Mouse (Mus musculus) spleen, embryonic (tissue): Measurements from ENCODE around the gene Ifi206.
"Not testable (repeated sequence)": the region's sequence is repeated elsewhere in the genome, so short reads cannot be mapped to it uniquely, and the experiment has no call there.

Experiments used
- CTCF ChIA-PET: fragments of 350-600 bp; sonication (Branson Sonifier 250); formaldehyde crosslinking; loops from one replicate; lab custom pipeline; 2022; lab: Charles Lee

The Ifi206 gene

GRCm38 (mm10) chr1:173490812-173491480, at the start of gene Ifi206:
Gene Ifi206, minus strand, starts transcription at chr1:173491041.
- CTCF ChIA-PET: not testable (repeated sequence)

- CTCF ChIA-PET: interaction anchor here (0.6 kb wide), 1 partner anchor 95 kb away, joined by 9 read pairs; the partner anchor contains the start of gene Ifi209
Measured at GRCm38 (mm10) chr1:173535791-173536190, 45.0 kb upstream of the Ifi206 start, which contains the start of gene Ifi214. Gene Ifi214, minus strand, starts transcription at chr1:173535957.

- CTCF ChIA-PET: no interaction called here
Measured at GRCm38 (mm10) chr1:173521452-173521851, 30.6 kb upstream of the Ifi206 start.

- CTCF ChIA-PET: not testable (repeated sequence)
Measured at GRCm38 (mm10) chr1:173510595-173510994, 19.8 kb upstream of the Ifi206 start.

- CTCF ChIA-PET: not testable (repeated sequence)
Measured at GRCm38 (mm10) chr1:173491483-173491882, 642 bp upstream of the Ifi206 start.

GRCm38 (mm10) chr1:173481182-173481574, 9.7 kb downstream of the Ifi206 start:
- CTCF ChIA-PET: not testable (repeated sequence)

- CTCF ChIA-PET: not testable (repeated sequence)
Measured at GRCm38 (mm10) chr1:173480399-173481181, 10.3 kb downstream of the Ifi206 start.

- CTCF ChIA-PET: interaction anchor here (0.7 to 0.8 kb wide), 3 partner anchors 31 to 867 kb away, joined by 3 to 4 read pairs (median 3); no protein-coding TSS in a partner anchor
Measured at GRCm38 (mm10) chr1:173456761-173457160, 34.1 kb downstream of the Ifi206 start.

- CTCF ChIA-PET: interaction anchor here (0.7 to 0.8 kb wide), 3 partner anchors 30 to 867 kb away, joined by 3 to 4 read pairs (median 3); no protein-coding TSS in a partner anchor
Measured at GRCm38 (mm10) chr1:173456139-173456754, 34.6 kb downstream of the Ifi206 start.

GRCm38 (mm10) chr1:173451665-173452064, 39.2 kb downstream of the Ifi206 start:
- CTCF ChIA-PET: no interaction called here

- CTCF ChIA-PET: no interaction called here
Measured at GRCm38 (mm10) chr1:173450621-173451020, 40.2 kb downstream of the Ifi206 start.

- CTCF ChIA-PET: no interaction called here
Measured at GRCm38 (mm10) chr1:173447067-173447466, 43.8 kb downstream of the Ifi206 start.

GRCm38 (mm10) chr1:173443061-173443460, 47.8 kb downstream of the Ifi206 start:
- CTCF ChIA-PET: no interaction called here

- CTCF ChIA-PET: no interaction called here
Measured at GRCm38 (mm10) chr1:173441210-173441609, 49.6 kb downstream of the Ifi206 start.

- CTCF ChIA-PET: no interaction called here
Measured at GRCm38 (mm10) chr1:173440681-173441080, 50.2 kb downstream of the Ifi206 start.

GRCm38 (mm10) chr1:173437161-173437953, 53.5 kb downstream of the Ifi206 start:
- CTCF ChIA-PET: no interaction called here

- CTCF ChIA-PET: no interaction called here
Measured at GRCm38 (mm10) chr1:173432411-173432810, 58.4 kb downstream of the Ifi206 start.

GRCm38 (mm10) chr1:173429995-173430699, 60.7 kb downstream of the Ifi206 start:
- CTCF ChIA-PET: no interaction called here

- CTCF ChIA-PET: no interaction called here
Measured at GRCm38 (mm10) chr1:173427385-173427784, 63.5 kb downstream of the Ifi206 start.

- CTCF ChIA-PET: interaction anchor here (0.8 kb wide), 1 partner anchor 30 kb away, joined by 3 read pairs; no protein-coding TSS in a partner anchor
Measured at GRCm38 (mm10) chr1:173426345-173426744, 64.5 kb downstream of the Ifi206 start.

- CTCF ChIA-PET: no interaction called here
Measured at GRCm38 (mm10) chr1:173420374-173420773, 70.5 kb downstream of the Ifi206 start.
